Mouse (Mus musculus) gastrocnemius, postnatal 36 days (tissue): ENCODE data around the gene Lrrc4. TPM values are rescaled to one million over a fixed set of nuclear protein-coding genes. Genes with fewer than 3 reads are reported as not detected.

Experiments used
- DNase-seq, 2 experiments: peaks; one replicate each; pipeline ENCODE4 v3.0.0; 2022
- intact Hi-C: fragments of 180-260 bp; cut with DNase I; formaldehyde crosslinking; loops from one replicate; pipeline ENCODE4 v1.15.1; 2025
- total RNA-seq, 2 experiments: library from RNA; stranded (reverse); gene quantifications; 2 replicates each; pipeline ENCODE4 v1.2.3; 2021

The Lrrc4 gene
- total RNA-seq, 2 experiments from 2014 or later: 0.20 to 0.44 TPM

GRCm38 (mm10) chr6:28827565-28827964 is 4.0 kb downstream of the Lrrc4 start:
- intact Hi-C loops: no loop called here
- DNase-seq: no peak

GRCm38 (mm10) chr6:28826689-28827389 is 4.7 kb downstream of the Lrrc4 start:
- intact Hi-C loops: no loop called here
- no peak for DNase-seq

DNA sequence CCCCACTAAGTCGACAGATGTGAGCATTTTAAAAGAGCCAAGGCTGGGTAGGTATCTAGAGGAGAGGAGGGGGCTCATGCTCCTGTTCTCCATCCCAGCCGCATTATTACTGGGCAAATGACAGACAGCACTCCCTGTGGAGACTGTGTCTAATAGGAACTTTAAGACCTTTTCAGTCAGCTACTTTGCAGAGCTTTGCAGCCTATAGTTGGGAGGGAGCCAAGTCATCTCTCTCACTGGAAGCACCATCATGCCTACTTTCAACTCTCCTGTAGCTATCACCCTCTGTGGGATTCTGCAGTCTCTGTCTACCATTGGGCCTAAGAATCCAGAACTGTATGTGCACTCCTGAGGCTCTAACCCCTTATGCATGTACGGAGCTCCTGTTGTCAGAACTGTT is 5.7 kb downstream of the Lrrc4 start:
- no peak for DNase-seq
- intact Hi-C loops: no loop called here

- no peak for DNase-seq
- intact Hi-C loops: no loop called here
Measured at GRCm38 (mm10) chr6:28823802-28824201, 7.7 kb downstream of the Lrrc4 start.

DNA sequence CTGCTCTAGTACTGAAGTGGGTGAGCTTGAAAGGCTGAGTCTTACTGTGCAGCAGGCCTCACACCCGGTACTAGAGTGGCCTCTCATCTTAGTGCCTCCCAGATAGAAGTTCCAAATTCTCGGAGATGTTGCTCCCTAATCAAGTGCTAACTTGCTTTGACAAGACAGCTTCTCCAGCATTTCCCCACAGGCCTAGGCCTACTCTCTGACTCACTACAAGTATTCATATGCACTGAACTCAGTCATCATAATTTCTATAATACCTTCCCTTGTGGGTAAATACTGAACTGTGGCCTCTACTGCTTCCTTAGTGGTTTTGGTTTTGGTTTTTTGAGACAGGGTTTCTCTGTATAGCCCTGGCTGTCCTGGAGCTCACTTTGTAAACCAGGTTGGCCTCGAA is 8.2 kb downstream of the Lrrc4 start:
- no peak for DNase-seq
- intact Hi-C loops: no loop called here

GRCm38 (mm10) chr6:28822296-28822695 is 9.3 kb downstream of the Lrrc4 start:
- intact Hi-C loops: no loop called here
- DNase-seq: no peak

GRCm38 (mm10) chr6:28819509-28820358 is 11.8 kb downstream of the Lrrc4 start:
- DNase-seq: no peak
- intact Hi-C loops: no loop called here

DNA sequence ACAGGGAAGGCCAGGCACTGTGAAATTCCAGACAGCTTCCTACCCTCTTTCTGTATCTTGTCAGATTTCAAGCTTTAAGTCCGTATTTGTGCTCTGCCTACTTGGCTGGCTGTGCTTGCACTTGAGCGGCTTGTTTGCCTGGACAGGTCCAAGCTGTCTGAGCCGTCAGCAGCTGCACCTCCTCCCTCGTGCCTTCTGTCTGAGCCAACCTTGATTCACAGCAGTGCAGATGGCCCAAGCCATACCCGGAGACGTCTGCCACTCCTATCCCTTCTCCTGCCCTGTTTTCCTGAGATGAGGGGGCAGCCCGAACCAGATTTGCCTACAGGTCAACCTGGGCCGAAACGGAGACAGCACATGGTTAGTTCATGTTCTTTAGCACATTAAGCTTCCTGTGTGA is 14.5 kb downstream of the Lrrc4 start:
- intact Hi-C loops: no loop called here
- no peak for DNase-seq

DNA sequence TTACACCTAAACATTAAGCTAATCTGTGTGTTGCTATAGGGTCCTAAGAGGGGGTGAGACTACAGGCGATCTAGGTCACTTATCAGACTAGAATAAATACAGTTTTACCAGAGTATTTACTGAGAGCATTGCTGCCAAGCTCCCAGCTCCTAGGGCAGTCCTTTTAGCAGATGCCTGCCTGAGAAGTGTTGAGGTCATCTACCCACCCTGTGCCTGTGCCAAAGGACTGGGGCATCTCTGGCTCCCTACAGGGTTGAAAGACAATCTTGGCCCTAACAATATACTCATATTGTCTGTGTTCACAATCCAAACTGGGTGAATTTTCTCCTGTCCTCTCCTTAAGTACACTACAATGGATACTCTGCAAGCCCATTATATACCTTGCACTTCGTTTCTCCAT is 16.7 kb downstream of the Lrrc4 start:
- intact Hi-C loops: no loop called here

GRCm38 (mm10) chr6:28813057-28813456 is 18.5 kb downstream of the Lrrc4 start:
- intact Hi-C loops: no loop called here
- DNase-seq: no peak

More for the DNA sequence above, 16.7 kb downstream of the Lrrc4 start:
- DNase-seq: no peak

GRCm38 (mm10) chr6:28804751-28805150 is 26.8 kb downstream of the Lrrc4 start:
- intact Hi-C loops: no loop called here
- no peak for DNase-seq

- intact Hi-C loops: no loop called here
- DNase-seq: no peak
Measured at GRCm38 (mm10) chr6:28803678-28804279, 27.8 kb downstream of the Lrrc4 start.

DNA sequence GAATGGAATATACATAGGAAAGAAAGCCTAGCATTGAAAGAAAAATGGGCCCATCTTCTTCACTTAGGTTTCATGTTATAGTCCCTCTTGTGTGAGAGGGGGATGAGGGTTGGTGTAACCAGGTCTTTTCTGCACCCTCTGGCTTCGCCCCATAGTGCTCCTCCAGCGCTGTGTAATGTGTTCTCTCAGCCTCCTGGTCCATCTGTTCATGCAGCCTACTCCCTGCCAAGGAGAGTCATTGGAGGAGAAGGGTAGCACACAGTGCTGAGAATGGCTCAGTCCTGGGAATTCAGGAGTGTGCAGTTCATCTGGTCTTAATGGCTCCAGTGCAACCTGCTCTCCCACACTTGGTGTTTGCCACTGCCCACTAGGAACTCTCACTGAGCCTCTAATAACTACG is 30.6 kb downstream of the Lrrc4 start:
- no peak for DNase-seq
- intact Hi-C loops: no loop called here

GRCm38 (mm10) chr6:28799818-28800217 is 31.7 kb downstream of the Lrrc4 start:
- no peak for DNase-seq
- intact Hi-C loops: no loop called here

DNA sequence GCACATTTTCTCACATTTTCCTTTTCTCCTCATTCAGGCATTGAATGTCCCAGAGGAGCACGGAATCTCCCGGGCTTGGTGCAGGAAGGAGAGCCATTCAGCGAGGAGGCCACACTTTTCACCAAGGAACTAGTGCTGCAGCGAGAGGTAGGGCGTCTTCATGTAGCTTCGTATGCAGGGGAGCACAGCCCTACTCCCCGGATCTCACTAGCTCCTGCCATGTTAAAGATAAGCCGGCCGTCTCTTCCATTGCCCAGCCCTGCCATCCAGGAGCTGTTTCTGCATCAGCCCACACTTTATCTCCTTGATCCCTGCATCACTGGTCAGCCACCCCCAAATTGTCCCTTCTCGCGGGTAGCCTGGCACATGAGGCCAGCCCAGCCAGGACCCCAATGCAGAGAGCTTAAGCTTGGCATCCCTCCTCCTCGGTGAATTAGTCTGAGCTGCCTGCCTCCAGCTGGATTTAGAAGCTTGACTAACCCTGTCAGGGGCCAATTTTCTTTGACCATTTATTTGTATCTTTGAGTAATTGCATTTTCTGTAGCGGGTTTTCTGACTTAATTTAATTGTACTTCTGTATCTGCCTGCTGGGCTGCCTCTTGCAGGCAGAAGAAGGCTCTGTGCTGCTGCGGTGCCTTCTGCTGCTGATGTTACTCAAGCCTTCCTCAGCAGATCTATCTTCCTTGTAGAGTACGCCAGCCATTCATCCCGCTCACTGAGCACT is 35.6 kb downstream of the Lrrc4 start:
- intact Hi-C loops: no loop called here
- DNase-seq: no peak

DNA sequence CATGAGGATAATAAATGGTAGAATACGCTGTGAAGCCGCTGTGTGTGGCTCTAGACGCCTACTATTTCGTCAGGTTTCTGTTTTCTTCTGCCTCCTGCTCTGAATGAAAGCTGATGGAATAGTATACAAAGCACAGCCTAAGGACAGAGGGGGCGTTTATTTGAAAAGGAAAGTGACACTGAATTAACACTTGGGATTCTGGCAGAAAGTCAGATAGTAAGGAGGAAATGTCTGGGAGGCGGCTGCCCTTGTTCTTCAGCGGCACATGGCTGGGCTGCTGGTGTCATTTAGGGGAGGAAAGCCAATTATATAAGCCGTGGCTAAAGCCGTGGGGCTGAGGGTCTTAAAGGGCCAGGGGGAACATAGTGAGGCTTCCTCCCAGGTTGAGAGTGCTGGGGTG is 36.2 kb downstream of the Lrrc4 start:
- no peak for DNase-seq
- intact Hi-C loops: no loop called here

- intact Hi-C loops: no loop called here
- no peak for DNase-seq
Measured at GRCm38 (mm10) chr6:28791809-28792208, 39.7 kb downstream of the Lrrc4 start.

GRCm38 (mm10) chr6:28791183-28791582 is 40.4 kb downstream of the Lrrc4 start:
- no peak for DNase-seq
- intact Hi-C loops: no loop called here

GRCm38 (mm10) chr6:28789685-28790084 is 41.9 kb downstream of the Lrrc4 start:
- no peak for DNase-seq
- intact Hi-C loops: no loop called here

DNA sequence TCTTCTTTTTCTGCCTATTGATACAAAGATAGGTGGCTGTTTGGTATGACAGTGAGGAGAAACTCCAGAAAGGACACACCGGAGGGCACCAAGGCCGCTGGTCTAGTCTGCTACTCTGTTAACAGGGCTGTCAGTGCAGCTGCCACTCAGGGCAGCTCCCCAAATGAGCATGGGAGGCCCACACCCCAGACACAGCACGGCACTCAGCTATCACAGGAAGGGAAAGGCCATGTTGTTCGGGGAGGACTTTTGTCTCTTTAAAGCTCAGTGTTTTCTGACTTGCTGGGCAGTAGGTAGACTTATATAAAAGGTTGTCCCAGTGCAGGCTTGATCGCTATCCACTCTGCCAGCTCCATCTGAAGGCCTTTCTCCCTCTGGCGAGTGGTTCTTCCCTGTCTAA is 44.4 kb downstream of the Lrrc4 start:
- DNase-seq: no peak
- intact Hi-C loops: no loop called here

GRCm38 (mm10) chr6:28785770-28786169 is 45.8 kb downstream of the Lrrc4 start:
- no peak for DNase-seq
- intact Hi-C loops: no loop called here
